Mouse (Mus musculus): Measurements from ENCODE around the gene Lao1.
A peak's percentile ranks its signal among the peaks of the same experiment; 100 is the strongest.
"Not testable (repeated sequence)": the region's sequence is repeated elsewhere in the genome, so short reads cannot be mapped to it uniquely, and the experiment has no call there.

Gene Lao1

DNA sequence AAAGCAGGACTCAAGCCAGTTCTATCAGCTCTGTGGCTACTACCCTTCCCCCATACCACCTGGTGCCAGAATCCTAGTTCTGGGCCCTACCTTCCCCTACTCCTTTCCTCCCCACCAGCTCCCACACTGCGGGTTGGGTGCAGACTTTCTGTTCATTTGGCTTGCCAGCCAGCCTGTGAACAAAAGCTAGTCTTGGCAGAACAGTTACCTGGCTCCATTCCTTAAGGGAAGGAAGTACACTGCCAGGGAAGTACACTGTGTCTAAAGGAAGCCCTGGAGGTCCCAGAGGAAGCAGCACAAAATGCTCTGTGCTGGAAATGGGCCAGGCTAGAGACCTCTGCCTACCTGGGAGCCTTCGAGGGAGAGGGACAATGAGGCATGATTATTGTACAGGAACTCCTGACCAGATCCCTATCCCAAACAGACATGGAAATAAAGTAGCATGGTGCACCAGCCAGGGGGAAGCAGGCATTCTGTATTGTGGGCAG lies at the start of gene Lao1:
Gene Lao1, plus strand, starts transcription at position 438 of the 488 bp plus-strand sequence.
- peak; percentile 34 for DNase-seq

DNA sequence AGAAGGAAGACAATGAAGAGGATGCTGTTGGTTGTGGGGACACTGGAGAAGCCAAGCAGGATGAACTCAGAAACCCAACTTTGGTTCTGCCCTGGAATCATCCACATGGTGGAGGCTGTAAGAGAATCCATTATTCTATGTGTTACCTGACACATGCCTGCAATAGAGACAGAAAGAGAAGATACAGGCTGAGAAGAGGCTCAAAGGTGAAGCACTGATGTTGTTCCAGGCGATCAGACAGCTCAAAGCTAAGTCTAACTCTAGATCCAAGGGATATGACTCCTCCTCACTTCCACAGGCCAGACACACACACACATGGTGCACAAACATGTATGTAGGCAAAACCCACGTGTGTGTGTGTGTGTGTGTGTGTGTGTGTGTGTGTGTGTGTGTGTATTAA lies 44.0 kb upstream of the Lao1 start, which contains the start of gene Olfr1329:
Gene Olfr1329, minus strand, starts transcription at position 101 of the 400 bp plus-strand sequence.
- DNase-seq: not testable (repeated sequence)

DNA sequence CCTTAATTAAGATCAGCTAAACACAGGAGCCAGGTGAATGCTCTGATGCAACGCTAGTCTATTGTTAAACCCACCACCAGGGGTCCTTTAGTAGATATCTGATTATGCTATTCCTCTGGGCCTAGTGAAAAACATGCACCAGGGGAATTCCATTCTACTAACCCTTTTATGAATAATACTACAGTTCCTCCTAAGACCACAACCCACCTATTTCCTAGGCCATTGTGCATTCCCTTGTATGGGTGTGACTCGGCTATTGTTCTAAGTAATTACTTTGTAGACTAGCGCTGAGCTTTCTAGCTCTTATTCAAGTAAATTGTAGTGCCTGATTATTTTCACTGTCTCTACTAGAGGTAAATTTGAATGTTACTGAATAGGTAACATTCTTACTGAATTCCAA lies 30.1 kb upstream of the Lao1 start:
- DNase-seq: not testable (repeated sequence)

DNA sequence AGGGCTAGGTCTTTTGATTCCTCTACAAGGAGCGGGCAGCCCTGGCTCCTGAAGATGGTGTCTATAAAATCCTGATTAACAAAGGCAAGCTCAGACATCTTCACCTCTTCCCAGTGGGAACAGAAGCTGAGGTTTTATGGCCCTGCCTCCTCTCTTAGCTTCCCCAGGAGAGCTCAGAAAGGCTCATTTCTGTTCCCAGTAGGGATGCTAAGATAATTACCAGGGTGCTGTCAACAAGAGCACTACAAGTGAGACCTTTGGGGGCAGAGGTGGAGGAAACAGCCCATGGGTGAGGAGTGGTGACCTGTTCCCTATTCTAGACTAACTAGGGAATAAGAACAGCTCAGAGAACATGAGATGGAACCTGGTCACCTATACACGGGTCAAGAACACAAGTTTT lies 22.9 kb upstream of the Lao1 start, which contains the start of gene Olfr1328:
Gene Olfr1328, minus strand, starts transcription at position 101 of the 400 bp plus-strand sequence.
- no peak for DNase-seq

DNA sequence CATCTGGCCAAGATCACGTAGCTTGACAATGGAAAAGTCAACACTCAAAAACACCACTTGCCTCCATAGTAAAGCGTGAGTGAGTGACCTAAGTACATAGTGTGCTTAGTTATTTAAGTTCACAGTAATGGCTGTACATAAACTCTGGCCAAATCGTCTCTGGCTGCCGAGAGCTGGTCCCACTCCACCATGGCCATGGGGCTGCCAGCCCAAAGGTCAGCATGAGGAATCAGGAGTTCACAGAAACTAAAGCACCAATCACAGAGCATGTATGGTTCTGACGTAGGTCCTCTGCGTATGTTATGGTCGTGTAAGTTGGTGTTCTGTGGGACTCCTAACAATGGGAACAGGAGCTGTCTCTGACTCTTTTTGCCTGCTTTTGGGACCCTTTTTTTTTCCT lies 2.6 kb upstream of the Lao1 start:
- no peak for DNase-seq

DNA sequence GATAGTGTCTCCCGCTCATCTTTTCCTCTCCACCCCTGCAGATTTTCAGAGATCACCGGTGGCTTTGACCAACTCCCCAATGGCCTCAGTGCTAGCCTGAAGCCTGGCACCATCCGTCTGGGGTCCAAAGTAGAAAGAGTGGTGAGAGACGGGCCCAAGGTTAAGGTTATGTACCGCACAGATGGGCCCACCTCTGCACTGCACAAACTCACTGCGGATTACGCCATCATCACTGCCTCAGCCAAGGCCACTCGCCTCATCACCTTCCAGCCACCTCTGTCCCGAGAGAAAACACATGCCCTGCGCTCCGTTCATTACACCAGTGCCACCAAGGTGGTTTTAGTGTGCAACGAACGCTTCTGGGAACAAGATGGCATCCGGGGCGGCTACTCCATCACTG lies 6.3 kb downstream of the Lao1 start:
- DNase-seq: no peak

DNA sequence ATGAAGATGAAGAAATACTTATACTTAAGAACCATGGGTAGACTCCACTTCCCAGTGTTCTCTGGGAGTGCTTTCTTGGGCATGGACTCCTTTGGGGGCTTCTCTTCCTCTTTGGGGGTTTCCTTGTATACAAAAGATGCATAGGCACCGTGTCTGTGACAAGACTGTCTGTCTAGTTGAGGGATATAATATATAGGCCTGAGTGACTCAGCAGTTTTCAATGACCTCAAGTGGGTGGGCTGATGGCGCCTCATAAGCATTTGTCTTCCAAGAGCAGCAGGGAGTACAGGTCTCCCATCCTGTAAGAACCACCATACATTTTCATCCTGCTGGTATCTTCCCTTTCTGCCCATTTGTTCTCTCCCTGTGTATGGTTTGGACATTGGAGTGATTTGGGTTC lies 11.9 kb downstream of the Lao1 start:
- no peak for DNase-seq

DNA sequence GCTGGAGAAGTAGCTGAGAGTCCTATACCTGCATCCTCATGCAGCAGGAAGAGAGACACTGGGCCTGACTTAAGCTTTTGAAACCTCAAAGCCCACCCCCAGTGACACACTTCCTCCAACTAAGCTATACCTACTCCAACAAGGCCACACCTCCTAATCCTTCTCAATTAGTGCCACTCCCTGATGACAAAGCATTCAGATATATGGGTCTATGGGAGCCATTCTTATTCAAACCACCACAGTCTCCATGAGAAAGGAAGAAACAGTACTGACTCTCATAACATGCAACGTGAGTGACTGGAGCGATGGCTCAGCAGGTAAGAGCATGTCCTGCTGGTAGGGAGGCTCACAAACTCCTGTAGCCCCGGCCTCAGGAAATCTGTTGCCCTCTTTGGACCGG lies 23.9 kb downstream of the Lao1 start:
- DNase-seq: no peak

DNA sequence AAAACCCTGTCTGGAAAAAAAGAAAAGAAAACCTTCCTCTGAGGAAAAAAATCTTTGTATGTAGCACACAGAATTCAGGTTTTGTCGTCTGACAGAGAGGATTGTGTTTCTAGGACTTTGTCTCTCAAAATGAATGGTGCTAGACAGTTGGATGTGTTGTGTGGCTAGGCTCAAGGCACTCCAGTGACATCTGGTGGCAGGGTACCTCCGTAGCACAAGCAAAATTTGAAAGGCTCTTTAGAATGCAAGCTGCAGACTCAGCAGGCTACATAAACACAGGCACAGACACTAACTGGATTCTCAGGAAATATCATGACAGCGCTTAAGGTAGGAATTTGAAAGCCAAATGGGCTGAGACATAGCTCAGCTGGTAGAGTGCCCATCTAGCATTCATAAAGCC lies 27.2 kb downstream of the Lao1 start:
- DNase-seq: peak; percentile 49

DNA sequence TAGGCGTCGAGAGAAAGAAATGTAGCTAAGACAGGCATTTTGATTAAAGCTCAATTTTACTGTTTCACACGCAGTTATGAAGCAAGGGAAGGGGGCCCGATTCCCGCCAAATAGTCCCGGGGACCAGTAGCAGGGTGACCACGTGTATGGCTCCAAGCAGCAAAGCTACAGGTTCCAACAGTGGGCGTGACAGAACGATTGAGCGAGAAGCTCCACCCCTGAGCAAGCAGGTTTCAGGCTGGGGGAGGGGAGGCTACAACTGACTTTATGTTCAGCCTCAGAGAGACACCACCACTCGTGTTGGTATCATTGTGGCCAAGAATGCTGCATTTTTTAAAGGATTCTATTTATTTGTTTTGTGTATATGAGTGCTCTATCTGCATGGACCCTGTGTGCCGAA lies 28.0 kb downstream of the Lao1 start:
- DNase-seq: no peak

DNA sequence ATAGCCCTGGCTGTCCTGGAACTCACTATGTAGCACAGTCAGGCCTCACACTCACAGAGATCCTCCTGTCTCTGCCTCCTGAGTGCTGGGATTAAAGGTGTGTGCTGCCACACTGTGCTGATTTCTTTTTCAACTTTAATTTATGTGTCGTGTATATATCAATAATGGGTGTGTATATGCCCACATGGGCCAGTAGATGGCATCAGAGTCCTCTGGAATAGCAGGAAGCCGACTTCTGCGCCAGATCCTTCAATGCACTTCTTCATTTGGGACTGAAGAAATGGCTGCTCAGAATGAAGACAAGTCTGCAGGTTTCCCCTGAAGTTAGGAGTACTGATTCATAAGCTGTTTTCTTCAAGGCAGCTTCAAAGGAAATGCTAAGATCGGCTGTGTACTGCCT lies 30.4 kb downstream of the Lao1 start:
- peak; percentile 36 for DNase-seq

DNA sequence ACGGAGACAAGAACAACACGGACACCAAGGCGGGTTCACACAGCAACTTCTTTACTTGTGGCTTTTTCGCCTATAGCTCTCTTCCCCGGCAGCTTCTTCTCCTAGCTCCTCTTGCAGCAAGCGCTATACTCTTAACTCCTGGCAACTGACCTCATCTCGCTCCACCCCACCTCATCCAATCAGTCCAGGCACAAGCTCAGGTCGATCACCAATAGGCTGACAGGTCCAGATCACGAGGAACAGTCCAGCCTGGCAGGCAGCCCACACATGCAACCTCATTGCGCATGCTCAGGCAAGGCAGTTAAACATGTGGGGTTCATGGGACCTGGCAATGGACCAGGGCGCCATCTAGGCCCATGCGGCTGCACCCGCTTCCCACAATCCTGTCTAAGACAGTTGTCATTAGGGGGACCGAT lies 35.8 kb downstream of the Lao1 start:
- no peak for DNase-seq

DNA sequence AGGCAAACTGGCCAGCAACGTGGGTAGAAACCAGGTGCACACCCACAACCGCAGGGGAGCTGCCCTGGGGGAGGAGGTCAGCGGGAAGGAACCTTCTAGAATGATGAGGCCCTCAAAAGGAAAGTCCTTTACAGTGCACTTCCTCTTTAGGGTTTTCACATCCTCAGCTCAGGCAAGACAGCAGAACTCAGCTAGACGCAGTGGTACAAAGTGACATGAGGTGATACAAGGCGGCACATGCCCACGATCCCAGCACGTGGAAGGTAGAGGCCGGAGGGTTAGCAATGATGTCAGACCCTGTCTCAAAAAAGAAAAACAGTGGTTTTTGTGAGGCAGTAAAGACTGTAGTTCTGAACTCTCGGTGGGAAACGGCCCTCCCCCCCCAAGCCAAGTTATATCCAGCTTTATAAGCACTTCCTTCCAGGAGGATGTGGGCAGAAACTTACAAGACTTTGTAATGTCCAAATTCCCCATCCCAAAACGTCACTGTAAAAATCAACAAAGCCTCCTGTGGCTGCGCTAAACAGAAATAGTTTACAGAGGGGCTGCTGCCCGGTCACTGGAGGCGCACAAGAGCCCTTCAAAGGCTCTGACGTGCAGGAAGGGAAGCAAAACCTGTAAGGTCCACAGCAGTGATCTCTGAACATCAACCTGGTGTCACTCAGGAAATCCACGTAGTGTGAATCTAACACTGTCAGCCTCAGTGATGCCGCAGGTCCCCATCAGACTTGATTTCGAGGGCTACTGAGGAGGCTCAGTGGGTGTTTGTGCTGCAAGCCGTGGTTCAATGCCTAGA lies 38.5 kb downstream of the Lao1 start:
- DNase-seq: no peak

DNA sequence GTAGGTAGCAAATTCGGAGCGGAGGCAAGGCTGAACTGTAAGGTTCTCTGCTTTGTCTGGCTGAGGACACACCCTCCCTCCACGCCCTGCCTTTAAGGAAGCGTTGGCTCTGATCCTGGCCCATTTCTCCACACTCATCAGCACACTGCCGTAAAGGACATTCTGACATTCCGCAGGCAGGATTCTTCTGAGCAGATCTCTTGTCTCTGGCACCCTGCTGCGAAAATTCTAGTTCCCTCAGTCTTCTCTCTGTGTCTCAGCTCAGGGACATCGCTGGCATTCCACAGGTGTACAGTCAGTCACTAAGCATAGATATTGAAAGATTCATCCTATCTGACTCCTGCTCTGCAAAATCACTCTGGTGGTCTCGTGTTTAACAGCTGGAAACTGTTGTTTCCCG lies 40.3 kb downstream of the Lao1 start:
- DNase-seq: no peak

DNA sequence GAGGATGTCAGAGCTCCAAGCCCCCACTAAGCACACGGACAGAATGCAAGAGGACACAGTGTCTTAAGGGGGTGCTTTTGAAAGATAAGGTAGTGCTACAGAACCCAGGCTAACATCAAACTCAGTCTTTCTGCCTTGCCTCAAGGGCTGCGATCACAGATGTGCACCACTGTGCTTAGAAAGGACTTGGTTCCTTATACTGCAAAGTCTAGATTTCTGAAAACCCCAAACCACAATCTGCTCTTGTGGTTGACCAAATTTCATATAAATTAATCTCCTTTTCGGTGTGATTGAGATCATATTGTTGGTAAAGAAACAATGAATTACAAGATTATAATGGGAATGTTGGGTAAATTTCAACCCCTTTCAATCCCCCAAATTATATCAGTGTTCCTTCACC lies 41.1 kb downstream of the Lao1 start:
- no peak for DNase-seq

DNA sequence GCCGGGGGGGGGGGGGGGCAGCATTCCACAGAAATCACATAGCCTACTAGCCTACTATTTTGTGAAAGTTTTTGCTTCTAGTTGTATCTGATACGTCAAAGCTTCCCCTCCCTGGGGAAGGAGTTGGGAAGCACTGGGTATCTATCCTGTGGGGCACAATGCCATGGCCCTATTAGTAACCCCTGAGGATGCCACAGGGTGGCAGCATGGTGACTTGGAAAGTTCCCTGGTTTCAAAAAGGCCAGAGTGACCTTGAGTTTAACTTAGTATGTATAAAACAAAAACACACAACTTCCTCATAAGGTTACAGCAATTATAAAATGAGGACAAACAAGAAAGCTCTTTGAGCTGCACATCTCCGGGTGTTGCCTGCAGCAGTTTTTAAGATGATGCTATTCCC lies 42.8 kb downstream of the Lao1 start:
- DNase-seq: peak; percentile 64

DNA sequence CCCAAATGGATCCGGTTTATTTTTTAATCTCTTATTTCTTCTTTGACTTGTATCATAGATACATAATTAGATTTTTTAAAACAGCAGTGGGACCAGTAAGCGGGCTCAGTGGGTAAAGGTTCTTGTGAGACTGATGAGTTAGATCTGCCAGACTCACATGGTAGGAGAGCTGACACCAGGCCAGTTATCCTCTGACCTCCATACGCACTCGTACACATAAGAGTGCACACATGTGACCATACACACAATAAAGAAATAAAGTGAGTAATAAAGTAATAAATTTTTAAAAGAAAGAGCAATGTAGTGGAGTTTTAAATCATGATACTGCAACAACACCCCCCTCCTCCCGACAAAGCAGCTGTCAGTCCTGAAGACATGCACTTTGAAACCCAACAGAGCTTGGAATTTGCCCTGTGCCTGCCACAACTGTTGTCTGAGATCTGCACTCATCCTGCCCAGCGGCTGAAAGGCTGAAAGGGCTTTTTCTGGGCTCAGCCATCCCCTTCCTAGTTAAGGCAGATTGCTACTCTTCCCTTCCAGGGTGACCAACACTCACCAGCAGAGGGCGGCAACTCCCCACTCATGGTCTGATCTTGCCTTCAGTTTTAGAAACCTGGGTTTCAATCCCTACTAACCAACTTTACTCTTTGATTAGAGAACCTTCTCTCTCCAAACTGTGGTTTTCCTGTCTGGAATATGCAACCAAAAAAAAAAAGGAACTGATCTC lies 43.4 kb downstream of the Lao1 start:
- DNase-seq: peak; percentile 95

DNA sequence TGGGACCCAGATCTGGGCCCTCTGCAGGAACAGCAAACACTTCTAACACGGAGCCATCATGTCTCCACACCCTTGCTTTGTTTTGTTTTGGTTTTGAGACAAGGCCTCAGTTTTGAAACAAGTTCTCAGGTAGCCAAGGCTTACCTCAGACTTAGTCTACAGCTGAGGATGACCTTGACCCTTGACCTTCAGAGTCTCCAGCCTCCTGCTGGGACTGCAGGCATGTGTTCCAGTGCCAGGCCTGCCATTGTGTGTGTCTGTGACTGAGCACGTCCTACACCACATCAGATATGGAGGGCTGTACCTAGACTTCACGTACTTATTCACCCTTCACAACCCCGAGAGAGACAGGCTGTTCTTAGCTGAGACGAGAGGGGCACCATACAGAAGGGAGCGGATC lies 46.2 kb downstream of the Lao1 start:
- no peak for DNase-seq

DNA sequence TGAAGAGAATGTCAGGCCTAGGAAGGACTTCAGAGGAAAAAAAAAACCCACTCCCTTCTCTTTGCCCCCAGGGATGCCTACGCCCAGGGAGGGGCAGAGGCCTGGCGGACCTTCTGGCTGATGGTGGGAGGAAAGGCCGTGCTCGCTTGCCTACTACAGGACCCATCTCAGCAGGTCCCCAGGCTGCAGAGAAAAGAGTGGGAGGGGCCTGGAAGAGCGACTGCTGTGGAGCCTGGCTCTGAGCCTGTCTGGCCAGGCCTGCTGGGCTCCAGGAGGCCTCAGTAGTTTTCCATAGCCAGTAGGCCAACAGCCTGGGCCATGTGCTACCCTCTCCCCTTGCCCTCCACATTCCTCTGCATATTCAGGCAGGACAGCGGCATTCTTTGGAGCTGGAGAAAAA lies 47.1 kb downstream of the Lao1 start:
- DNase-seq: peak; percentile 56

DNA sequence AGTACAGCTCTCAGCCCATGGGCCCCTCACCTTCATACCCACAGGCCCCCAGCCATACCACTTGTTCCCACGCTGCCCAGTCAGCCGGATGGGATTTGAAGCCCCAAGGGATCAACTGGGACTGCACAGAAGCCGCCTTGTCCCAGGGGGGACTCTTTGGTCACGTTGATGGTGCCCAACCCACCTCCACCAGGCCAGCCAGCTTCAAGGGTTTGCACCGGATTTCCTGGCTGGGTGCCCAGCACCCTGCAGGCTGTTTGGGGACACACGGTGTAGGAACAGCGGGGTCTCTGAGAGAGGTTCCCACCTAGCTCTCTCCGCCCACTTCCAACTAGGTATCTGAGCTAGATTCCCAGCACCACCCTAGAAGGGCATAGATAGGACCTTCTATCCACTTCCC lies 48.4 kb downstream of the Lao1 start:
- no peak for DNase-seq

DNA sequence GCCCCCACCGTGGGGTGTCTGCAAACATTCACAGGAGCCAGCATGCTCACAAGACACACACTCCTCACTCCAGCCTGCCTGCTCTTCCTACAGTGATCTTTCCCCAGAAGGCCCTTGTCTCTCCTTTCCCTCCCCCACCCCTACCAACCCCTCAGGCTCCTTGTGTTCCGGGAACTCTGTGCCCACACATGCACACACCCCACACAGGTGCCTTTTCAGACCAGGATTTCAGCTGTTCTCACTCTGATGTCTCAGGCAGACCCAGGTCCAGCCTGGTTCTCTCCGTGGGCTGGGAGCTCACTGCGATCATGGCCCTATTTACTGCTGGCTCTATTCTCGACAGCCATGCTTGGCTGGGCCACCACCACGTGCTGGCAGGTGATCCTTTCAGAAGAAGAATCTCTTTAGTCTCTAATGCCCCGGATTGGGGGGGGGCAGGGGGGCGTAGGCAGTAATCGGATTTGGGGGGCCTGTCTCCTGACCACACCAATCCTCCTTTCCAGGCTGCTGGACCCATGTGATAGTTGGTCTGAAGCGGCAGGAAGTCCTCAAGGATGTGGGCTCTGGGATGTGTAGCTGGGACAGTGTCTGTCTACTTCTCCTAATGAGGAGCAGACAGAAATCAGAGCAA lies 49.8 kb downstream of the Lao1 start:
- DNase-seq: no peak

DNA sequence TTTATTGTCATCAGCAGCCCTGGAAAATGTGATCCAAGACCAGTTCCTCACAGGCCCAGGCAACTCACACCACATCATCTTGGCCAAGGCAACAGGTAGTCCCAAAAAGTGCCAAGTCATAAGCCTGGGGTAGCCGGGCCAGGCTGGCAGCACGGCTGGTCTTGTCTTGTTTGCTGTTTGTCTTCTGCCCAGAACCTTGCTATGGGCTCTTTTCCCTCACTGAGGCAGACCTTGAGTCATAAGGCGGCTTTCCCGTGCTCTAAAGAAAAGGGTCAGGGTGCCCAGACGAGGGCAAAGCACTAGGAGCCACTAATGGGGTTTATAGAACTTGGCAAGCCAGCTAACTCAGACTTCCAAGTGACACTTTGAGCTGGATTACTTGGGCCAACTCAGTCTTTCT lies 51.7 kb downstream of the Lao1 start:
- DNase-seq: no peak

DNA sequence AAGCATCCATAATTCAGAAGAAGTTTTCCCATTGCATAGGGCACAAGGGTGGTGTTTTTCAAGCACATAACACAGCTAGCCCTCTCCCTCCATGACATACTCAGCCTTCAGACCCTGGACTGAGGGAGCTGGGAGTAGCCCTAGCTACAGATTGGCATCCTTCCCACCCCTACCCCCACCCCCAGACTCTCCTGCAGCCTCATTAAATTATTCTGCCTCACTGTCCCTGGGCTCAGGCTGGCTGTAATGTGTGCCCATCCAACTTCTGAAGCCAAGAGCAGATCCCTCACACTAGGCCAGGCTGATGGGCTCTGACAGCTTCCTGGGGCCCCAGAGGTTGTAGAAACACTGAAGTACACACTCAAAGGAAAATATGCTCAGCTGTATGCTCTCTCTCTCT lies 53.6 kb downstream of the Lao1 start:
- DNase-seq: no peak

DNA sequence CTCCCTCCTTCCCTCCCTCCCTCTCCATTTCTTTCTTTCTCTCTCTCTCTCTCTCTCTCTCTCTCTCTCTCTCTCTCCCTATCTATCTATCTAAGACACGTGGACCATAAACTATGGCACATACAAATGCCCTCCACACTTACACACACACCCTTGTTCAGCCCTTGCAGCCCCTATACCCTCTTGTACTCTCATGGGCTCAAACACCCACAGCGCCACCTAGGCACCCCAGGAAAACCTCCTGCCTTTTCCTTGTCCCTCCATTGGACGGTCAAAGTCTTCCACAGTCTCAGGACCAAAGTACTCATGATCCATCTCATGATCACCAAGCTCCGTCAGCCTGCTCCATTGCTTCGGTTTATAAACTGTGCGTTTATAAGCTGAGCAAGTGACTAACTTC lies 54.2 kb downstream of the Lao1 start:
- no peak for DNase-seq
